Mouse (Mus musculus) urinary bladder, postnatal 4 days (tissue): ENCODE measurements around the gene Ddx50.

Source experiments
- DNase-seq, 2 experiments: peaks; one replicate each; pipeline ENCODE4 v3.0.0; 2021 to 2022; ENCODE audit warnings: low spot score in 2 of 2

Gene Ddx50

GRCm38 (mm10) chr10:62650881-62651810, at the start of gene Ddx50:
Gene Ddx50, minus strand, starts transcription at chr10:62651218.
- DNase-seq, result peak; percentile 99

GRCm38 (mm10) chr10:62692771-62693170, 41.8 kb upstream of the Ddx50 start:
- DNase-seq, result no peak

GRCm38 (mm10) chr10:62692244-62692643, 41.2 kb upstream of the Ddx50 start:
- no peak for DNase-seq

- no peak for DNase-seq
Observed at GRCm38 (mm10) chr10:62687032-62687674, 36.1 kb upstream of the Ddx50 start.

- DNase-seq, result no peak
Observed at GRCm38 (mm10) chr10:62683043-62683442, 32.0 kb upstream of the Ddx50 start.

- DNase-seq, result no peak
Observed at GRCm38 (mm10) chr10:62679833-62680232, 28.8 kb upstream of the Ddx50 start.

GRCm38 (mm10) chr10:62677329-62677728, 26.3 kb upstream of the Ddx50 start:
- no peak for DNase-seq

GRCm38 (mm10) chr10:62676196-62676595, 25.2 kb upstream of the Ddx50 start:
- DNase-seq, result no peak

GRCm38 (mm10) chr10:62672359-62672758, 21.3 kb upstream of the Ddx50 start:
- DNase-seq, result no peak

GRCm38 (mm10) chr10:62669245-62669644, 18.2 kb upstream of the Ddx50 start:
- DNase-seq, result no peak

GRCm38 (mm10) chr10:62668463-62668862, 17.4 kb upstream of the Ddx50 start:
- DNase-seq, result no peak

- no peak for DNase-seq
Observed at GRCm38 (mm10) chr10:62668043-62668442, 17.0 kb upstream of the Ddx50 start.

GRCm38 (mm10) chr10:62664963-62665590, 14.1 kb upstream of the Ddx50 start:
- peak in 1 of 2 experiments; percentile 37 for DNase-seq

- no peak for DNase-seq
Observed at GRCm38 (mm10) chr10:62664171-62664570, 13.2 kb upstream of the Ddx50 start.

- no peak for DNase-seq
Observed at GRCm38 (mm10) chr10:62656711-62657110, 5.7 kb upstream of the Ddx50 start.

GRCm38 (mm10) chr10:62651961-62652360, 943 bp upstream of the Ddx50 start:
- no peak for DNase-seq

GRCm38 (mm10) chr10:62650358-62650782, 648 bp downstream of the Ddx50 start:
- no peak for DNase-seq

GRCm38 (mm10) chr10:62604161-62604560, 46.9 kb downstream of the Ddx50 start:
- no peak for DNase-seq

- DNase-seq, result no peak
Observed at GRCm38 (mm10) chr10:62603233-62604030, 47.6 kb downstream of the Ddx50 start.

GRCm38 (mm10) chr10:62602177-62603040, 48.6 kb downstream of the Ddx50 start, which contains the start of gene Ddx21:
Gene Ddx21, minus strand, starts transcription at chr10:62602281.
- DNase-seq, result peak; percentile 81 to 89

GRCm38 (mm10) chr10:62601833-62602176, 49.2 kb downstream of the Ddx50 start:
- DNase-seq, result no peak
